15 mouse cellular contexts compared by ENCODE assay signal in genomic region chr6:115982889-115983288, GRCm38 (mm10). TPM values are rescaled to one million over a fixed set of nuclear protein-coding genes. Genes with fewer than 3 reads are reported as not detected.
DNase-seq lines count a peak whose midpoint lies in the region; ATAC-seq lines count a peak whose summit lies in the region.
"Had no signal": no experiment of that assay in that cellular context is flagged by ENCODE, and none has a peak within 500 bp of the region (broad histone marks: within the 10 kb centered on the region; RNA-seq: fewer than 3 reads in every experiment).

No protein-coding gene starts in this region.

- no peak for DNase-seq in heart, adult 18-20 months
- peak; percentile 65 for DNase-seq in kidney, postnatal 14 days
- DNase-seq in urinary bladder, postnatal 4 days (ENCODE audit: low spot score in 2 of 2) = no peak
- no peak for DNase-seq in thymus, postnatal 25 days
- DNase-seq: adrenal gland, postnatal 14 days; cerebellum, adult 11 months; gastrocnemius, postnatal 10 days; layer of hippocampus, adult 9-11 months; right cerebral cortex, postnatal 4 days had no signal

- peaks cover 17% of the 10 kb centered on the region for H3K36me3 ChIP-seq in heart, embryonic 14.5 days (ENCODE audit: control insufficient read depth, insufficient read depth, low read length)
- H3K36me3 ChIP-seq in embryonic facial prominence, embryonic 13.5 days = peaks cover 5% of the 10 kb centered on the region; the same call in 1 of the 2 replicates
- H3K36me3 ChIP-seq: forebrain, embryonic 10.5 days had no signal

- no peaks in the 10 kb centered on the region for H3K9me3 ChIP-seq in heart, embryonic 14.5 days (ENCODE audit: control insufficient read depth, low read length)
- no peaks in the 10 kb centered on the region for H3K9me3 ChIP-seq in embryonic facial prominence, embryonic 13.5 days
- H3K9me3 ChIP-seq: forebrain, embryonic 10.5 days had no signal

- H3K27me3 ChIP-seq in heart, embryonic 14.5 days (ENCODE audit: control insufficient read depth, insufficient read depth, low read length) = no peaks in the 10 kb centered on the region
- no peaks in the 10 kb centered on the region for H3K27me3 ChIP-seq in embryonic facial prominence, embryonic 13.5 days

- H3K4me1 ChIP-seq in heart, embryonic 14.5 days (ENCODE audit: control insufficient read depth in 2 of 2, insufficient read depth in 2 of 2, low read length in 2 of 2) = peaks cover 25 to 26% of the 10 kb centered on the region in 2 experiments
- H3K4me1 ChIP-seq in brown adipose tissue, adult 24 weeks (ENCODE audit: control insufficient read depth, insufficient read depth, insufficient read length, low read length) = peaks cover 44% of the 10 kb centered on the region
- H3K4me1 ChIP-seq in embryonic facial prominence, embryonic 13.5 days = peaks cover 54% of the 10 kb centered on the region

- H3K4me2 ChIP-seq in heart, embryonic 14.5 days (ENCODE audit: low read length) = 0 out of 2 replicates have a peak overlapping the region, but pooled peaks have one; percentile 5
- H3K4me2 ChIP-seq in embryonic facial prominence, embryonic 13.5 days = 0 out of 2 replicates have a peak overlapping the region, but pooled peaks have one; percentile 22

- H3K9ac ChIP-seq in heart, embryonic 14.5 days (ENCODE audit: low read length) = peak overlapping the region; percentile 22; the same call in 1 of the 2 replicates
- H3K9ac ChIP-seq in embryonic facial prominence, embryonic 13.5 days = no peak overlapping the region

- WGBS in heart, embryonic 14.5 days = 70% methylated on average over 7 of the region's 7 CpGs
- 57% methylated on average over 7 of the region's 7 CpGs for WGBS in embryonic facial prominence, embryonic 13.5 days

- ATAC-seq in heart, embryonic 14.5 days (ENCODE audit: insufficient number of reproducible peaks, insufficient read depth, low FRiP score, low read depth) = no peak
- ATAC-seq in embryonic facial prominence, embryonic 13.5 days (ENCODE audit: insufficient number of reproducible peaks, insufficient read depth, low FRiP score, low TSS enrichment, low read depth) = no peak
- ATAC-seq: hindbrain, embryonic 16.5 days had no signal

- no peak overlapping the region for H3K4me3 ChIP-seq in heart, embryonic 14.5 days (ENCODE audit: control insufficient read depth in 1 of 2, insufficient read depth in 1 of 2, low read depth in 1 of 2, low read length in 2 of 2)
- no peak overlapping the region for H3K4me3 ChIP-seq in brown adipose tissue, adult 24 weeks (ENCODE audit: insufficient read depth, low read depth, low read length)
- H3K4me3 ChIP-seq in embryonic facial prominence, embryonic 13.5 days = no peak overlapping the region
- H3K4me3 ChIP-seq: forebrain, embryonic 10.5 days had no signal

- peak overlapping the region in 1 of 2 experiments; percentile 29; a peak in 2 of 4 replicates for H3K27ac ChIP-seq in heart, embryonic 14.5 days (replicated peaks in 1 of 2; ENCODE audit: control insufficient read depth in 1 of 2, insufficient read depth in 1 of 2, low read depth in 2 of 2, low read length in 2 of 2)
- peak overlapping the region; percentile 15 for H3K27ac ChIP-seq in brown adipose tissue, adult 24 weeks (replicated peaks; ENCODE audit: low read depth, low read length)
- H3K27ac ChIP-seq in embryonic facial prominence, embryonic 13.5 days = peak overlapping the region; percentile 81

RNA-seq across cellular contexts. Expression of gene Plxnd1, which starts 11.9 kb away (rescaled TPM):
- 58.8 and 68.9 TPM in 2 replicates for polyA plus RNA-seq in heart, embryonic 14.5 days (2014; fragmentation: Nextera tagmentation; extraction: Ambion mirVana)
- 10 to 100 TPM; 54.6 to 68.7 TPM for total RNA-seq in heart, adult 18-20 months (2021)
- polyA plus RNA-seq in brown adipose tissue, adult 24 weeks (2012; ENCODE audit: insufficient read depth, insufficient read length, missing spikeins) = 20.2 and 24.0 TPM in 2 replicates
- polyA plus RNA-seq in embryonic facial prominence, embryonic 13.5 days (2015; fragmentation: Nextera tagmentation; extraction: Ambion mirVana) = 25.2 and 40.3 TPM in 2 replicates

RNA-seq across cellular contexts. Expression of gene H1foo, which starts 38.2 kb away (rescaled TPM):
- polyA plus RNA-seq in heart, embryonic 14.5 days (2014; fragmentation: Nextera tagmentation; extraction: Ambion mirVana) = not detected in 2 replicates
- not detected for total RNA-seq in heart, adult 18-20 months (2021)
- polyA plus RNA-seq in brown adipose tissue, adult 24 weeks (2012; ENCODE audit: insufficient read depth, insufficient read length, missing spikeins) = not detected in 2 replicates
- polyA plus RNA-seq in embryonic facial prominence, embryonic 13.5 days (2015; fragmentation: Nextera tagmentation; extraction: Ambion mirVana) = not detected in 2 replicates
- total RNA-seq: adrenal gland, postnatal 14 days; gastrocnemius, postnatal 10 days; liver, adult 2 months had no signal
- polyA plus RNA-seq: forebrain, embryonic 10.5 days; hindbrain, embryonic 16.5 days; liver, adult 2 months had no signal

RNA-seq across cellular contexts. Expression of gene Rho, which starts 51.3 kb away (rescaled TPM):
- 0.07 TPM in 1 of 2 replicates, not detected in the other for polyA plus RNA-seq in heart, embryonic 14.5 days (2014; fragmentation: Nextera tagmentation; extraction: Ambion mirVana)
- total RNA-seq in heart, adult 18-20 months (2021) = not detected
- polyA plus RNA-seq in brown adipose tissue, adult 24 weeks (2012; ENCODE audit: insufficient read depth, insufficient read length, missing spikeins) = not detected in 2 replicates
- 0.14 and 0.43 TPM in 2 replicates for polyA plus RNA-seq in embryonic facial prominence, embryonic 13.5 days (2015; fragmentation: Nextera tagmentation; extraction: Ambion mirVana)
- total RNA-seq: liver, adult 2 months had no signal
